Mouse (Mus musculus) spleen, adult 10 weeks (tissue): ENCODE measurements around the gene Tmem223. TPM values are rescaled to one million over a fixed set of nuclear protein-coding genes. Genes with fewer than 3 reads are reported as not detected.

Source experiments
- polyA plus RNA-seq: library from polyadenylated mRNA; stranded (reverse); fragments of 350-450 nt; fragmentation: Illumina TruSeq; extraction: RNeasy Lipid Tissue Mini Kit (QIAGEN cat#74804); gene quantifications from one replicate; pipeline ENCODE4 v1.2.3, GENCODE M21; 2015; ENCODE audit warnings: low replicate concordance; ENCODE audit not compliant: insufficient read depth

Gene Tmem223
- polyA plus RNA-seq = 36.9 TPM

DNA sequence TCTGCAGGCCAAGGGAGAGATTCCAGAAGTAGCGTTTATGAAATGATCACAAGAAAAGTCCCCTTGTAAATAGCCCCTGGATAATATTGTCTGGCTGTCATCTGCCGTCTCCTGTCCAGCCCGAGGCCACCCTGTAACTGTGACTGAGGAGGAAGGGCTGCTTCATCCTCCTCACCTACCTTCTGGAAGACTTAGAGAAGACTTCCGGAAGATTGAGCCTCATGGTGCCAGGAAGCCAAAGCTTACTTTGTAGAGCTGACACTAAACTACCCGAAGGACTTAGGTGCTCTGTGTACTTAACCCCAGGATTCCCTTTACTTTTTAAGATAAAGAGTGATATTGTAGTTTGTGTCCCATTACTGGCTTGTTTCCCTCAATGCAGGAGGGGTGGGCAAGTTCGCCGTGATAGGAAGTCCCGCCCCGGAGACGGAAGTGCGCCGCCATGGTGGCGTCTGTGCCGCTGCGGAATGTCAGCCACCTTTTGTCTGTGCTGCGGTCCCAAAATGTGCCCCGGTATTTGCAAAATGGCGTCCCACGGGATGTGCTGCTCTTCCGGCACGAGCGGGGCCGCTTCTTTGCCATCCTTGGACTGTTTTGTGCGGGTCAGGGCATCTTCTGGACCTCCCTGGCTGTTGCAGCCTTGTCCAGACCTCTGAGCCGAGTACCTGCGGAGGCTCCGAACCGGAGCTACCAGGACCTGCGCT lies at the start of gene Tmem223:
Gene Tmem223, plus strand, starts transcription at position 430 of the 704 bp plus-strand sequence.

DNA sequence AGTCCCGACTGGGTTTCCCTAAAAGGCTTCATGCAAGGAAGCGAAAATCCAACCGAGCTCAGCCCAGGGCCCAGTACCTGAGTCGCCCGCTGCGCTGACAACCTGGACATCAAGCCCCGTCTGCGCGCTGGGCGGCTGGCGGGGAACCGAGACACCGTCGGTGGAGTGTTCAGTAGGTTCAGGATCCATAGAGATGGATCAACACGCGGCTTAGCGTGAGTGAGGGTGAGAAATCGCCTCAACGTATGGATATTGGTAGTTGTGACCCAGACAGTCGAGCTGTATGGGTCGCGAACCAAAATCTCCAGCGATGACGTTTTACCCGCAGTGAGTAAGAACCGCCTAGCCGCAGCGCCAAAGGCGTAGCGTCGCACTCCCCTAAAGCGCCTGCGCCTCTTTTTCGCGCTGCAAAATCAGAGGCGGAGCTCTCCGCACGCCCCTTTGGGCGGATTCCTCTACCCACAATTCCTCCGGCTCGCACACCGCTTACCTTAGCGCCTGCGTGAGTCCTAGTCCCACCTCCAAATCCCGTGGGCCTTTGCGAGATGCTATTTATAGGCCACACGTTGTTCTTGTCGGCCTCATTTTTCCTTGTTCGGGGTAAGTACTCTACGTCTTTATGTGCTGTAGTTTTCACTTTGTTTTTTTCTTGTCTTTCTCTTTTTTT lies 47.8 kb upstream of the Tmem223 start, which contains the start of gene Slc3a2:
Gene Slc3a2, minus strand, starts transcription at position 463 of the 667 bp plus-strand sequence.

DNA sequence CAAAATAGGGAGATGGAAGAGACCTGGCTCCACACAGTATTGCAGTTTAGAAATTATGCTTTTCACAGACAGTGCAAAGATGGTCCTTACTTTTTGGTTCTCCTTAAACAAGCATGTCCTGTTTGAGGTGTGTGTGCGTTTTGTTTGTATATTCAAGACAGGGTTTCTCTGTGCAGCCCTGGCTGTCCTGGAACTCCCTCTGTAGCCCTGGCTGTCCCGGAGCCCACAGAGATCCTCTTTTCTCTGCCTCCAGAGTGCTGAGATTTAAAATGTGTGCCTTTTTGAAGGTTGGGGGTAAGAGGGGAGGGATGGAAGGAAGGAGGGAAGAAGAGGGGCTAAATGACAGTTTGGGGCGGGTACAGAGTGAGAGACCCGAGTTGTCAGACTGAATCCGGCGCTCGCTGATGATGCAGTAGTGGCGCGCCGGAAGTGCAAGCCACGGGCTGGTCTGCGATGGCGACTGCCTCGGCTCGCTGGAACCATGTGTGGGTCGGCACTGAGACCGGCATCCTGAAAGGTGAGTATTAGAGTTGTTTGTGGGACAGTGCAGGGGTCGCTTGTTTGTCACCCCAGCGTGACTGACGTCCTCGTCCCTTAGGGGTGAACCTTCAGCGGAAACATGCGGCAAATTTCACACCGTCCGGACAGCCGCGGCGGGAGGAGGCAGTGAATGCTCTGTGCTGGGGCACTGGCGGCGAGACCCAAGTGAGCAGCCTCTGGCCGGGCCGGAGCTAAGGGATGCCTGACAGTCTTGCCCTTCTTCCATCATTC lies 35.2 kb upstream of the Tmem223 start, which contains the start of gene Wdr74:
Gene Wdr74, plus strand, starts transcription at position 439 of the 771 bp plus-strand sequence.

DNA sequence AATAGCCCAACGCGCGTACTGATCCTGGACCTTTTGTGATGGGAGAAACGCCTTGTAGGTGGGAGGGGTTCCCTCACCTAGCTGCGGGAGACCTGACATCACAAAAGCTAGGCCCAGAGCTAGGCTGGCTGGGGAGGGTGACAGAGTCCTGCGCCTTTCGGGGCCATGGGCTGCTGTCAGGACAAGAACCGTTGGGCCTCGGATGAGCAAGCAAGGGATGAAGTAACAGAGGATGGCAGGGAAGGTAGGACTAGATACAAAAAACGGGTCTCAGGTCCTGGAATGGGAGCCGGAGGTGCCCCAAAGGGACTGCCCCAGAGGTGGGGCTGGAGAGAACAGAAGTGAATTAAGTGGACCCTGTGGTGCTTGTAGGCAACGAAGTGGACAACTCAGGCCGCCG lies 30.2 kb upstream of the Tmem223 start, which contains the start of gene 1700092M07Rik:
Gene 1700092M07Rik, plus strand, starts transcription at position 116 of the 400 bp plus-strand sequence.

DNA sequence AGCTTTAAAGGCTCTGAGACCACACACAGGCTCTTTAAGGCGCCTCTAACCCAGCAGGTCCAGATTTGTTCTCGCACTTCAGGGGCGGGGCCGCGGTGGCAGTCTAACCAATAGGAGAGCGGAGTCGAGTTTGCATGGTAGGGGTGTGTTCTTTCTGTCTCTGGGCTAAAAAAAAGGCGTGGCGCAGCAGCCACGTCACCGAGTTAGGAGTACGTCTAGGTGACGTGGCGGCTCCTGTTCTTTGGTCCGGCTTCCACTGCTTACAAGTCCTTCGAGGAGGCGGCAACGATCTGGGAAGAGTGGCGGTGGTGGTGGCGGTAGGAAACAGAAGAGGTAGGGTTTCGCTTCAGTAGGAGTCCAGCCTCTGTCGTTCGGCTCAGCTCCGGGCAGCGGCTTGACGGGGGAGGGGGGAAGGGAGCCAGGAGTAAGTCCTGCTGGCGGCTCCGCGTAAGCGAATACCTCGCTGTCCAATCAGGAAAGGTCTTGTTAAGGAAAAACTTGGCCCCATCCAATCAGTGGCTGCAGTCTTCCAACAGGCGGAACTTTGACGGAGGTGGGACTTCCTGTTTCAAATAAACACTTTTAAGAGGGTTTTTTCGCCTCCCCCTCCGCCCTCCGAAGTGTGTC lies 29.4 kb upstream of the Tmem223 start, which contains the start of gene Stx5a:
Gene Stx5a, plus strand, starts transcription at position 171 of the 627 bp plus-strand sequence.

DNA sequence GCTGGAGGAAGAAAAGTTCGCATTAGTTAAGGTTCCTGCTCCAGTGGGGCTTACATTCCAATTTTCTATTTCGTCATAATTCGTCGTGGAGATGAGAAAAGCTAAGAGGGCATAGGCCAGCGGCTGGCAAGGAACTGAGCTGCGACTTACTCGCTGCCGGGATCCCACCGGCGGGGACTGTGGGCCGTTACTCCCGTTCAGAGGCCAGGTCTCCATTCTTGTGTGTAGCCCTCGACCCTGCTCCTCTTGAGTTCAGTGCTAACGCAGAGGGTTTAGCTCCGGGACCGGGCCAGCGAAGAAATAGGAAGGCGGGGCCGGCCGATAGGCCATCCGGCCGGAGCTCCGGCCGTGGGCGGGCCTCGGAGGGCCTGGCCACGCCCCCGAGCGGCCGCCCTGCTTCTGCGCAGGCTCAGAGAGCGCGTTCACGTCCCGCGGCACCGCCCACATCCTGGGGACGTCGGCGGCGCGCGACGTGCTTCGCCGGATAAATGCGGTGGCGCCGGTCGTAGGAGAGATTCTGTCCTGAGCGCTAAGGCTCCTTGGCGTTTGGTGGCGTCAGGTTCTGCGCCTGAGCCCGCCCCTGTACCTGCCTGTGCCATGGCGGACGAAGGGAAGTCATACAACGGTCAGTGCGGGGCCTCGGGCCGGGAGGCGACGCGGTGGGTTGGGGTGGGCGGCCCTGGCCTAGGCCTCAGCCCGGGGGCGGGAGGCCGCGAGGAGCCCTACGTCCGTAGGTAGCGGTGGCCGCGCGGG lies 14.0 kb upstream of the Tmem223 start, which contains the start of gene Nxf1:
Gene Nxf1, plus strand, starts transcription at position 439 of the 753 bp plus-strand sequence.

DNA sequence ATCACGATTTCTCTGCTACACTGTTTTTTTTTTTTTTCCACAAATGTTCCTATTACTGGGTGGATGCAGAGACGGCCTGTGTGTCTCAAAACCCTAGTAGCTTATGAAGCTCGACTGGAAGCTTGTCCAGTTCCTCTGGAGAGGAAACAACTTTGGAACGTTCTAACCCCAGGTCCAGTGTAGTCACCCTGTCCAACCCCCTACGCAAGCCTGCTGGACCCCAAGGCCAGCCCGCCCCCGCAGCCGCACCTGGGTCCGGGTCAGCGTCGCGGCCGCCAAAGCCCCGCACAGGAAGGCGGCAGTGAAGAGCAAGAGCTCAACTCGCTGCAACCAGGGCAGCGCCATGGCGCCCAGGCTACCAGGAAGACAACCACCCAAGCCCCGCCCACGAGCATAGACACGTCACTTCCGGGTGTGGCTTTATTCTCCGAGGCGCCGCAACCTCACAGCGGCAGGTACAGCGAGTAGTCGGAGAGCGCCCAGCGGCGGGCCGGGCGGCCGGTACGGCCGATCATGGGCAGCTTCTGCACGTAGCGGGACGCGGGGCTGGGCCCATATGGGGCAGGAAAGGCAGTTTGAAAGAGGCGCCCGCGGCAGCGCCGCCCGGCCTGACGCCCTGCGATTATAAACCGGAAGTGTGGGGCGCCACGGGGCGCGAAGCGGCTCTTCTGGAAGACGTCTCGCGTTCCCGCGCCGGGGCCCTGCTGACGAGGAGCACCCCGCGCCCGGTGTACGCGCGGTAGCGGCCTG lies 3.5 kb downstream of the Tmem223 start, which contains the start of gene Tmem179b:
Gene Tmem179b, minus strand, starts transcription at position 382 of the 750 bp plus-strand sequence.

DNA sequence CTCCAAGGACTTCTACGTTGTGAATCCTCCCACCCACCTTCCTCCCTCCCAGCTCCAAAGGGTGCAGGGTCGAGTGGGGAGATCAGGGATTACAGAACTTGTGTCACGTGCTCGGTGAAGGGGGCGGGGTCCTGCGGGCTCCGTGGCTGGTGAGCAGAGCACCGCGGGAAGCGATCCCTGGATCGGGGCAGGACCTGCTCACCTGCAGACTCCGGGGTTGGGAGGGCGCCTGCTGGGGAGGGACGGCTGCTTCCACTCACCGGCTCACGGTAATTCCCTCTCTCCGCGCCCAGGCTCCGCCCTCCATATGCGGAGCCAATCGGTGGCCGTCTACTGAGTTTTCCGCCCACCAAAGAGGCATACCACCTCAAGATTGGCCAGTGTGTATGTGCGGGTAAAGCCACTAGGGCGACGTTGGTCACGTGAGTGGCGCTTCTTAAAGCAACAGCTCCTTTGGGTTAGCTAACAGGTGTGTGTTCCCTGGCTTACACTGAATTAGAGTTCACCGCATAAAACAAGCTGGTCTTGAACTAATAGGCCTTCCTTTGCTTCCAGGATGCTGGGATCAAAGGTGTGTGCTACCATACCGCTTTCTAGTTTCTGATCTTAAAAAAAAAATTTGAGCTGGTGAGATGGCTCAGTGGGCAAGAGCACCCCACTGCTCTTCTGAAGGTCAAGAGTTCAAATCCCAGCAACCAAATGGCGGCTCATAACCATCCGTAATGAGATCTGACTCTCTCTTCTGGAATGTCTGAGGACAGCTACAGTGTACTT lies 15.4 kb downstream of the Tmem223 start, which contains the start of gene Taf6l:
Gene Taf6l, minus strand, starts transcription at position 410 of the 774 bp plus-strand sequence.

DNA sequence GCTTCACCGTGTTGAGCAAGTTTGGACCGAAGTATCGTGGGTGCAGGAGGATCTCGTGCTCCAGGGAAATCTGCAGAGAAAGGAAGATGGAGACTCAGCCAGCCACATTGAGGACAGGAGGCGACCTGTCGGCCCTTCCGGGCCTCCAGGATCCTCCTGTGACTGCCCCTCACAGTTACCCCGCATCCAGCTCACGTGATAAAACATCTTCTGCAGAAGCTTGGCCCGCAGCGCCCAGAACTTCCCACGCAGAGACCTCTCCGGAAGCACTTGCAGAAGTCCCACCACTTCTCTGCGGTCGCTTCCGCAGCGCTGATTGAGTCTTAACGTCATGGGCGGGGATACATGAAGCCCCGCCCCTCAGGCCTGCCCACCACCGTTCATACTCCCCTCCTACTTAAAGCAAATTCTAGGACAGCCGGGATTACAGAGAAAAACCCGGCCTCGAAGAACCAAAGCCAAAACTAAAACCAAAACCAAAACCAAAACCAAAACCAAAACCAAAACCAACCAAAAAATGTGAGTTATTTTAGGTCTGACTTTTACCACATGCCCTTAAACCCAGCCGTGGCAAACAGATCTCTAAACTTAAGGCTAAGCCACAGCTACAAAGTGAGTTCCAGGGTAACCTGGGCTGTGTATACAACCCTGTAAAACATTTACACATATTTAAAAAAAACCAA lies 27.6 kb downstream of the Tmem223 start, which contains the start of gene Polr2g:
Gene Polr2g, minus strand, starts transcription at position 314 of the 683 bp plus-strand sequence.

DNA sequence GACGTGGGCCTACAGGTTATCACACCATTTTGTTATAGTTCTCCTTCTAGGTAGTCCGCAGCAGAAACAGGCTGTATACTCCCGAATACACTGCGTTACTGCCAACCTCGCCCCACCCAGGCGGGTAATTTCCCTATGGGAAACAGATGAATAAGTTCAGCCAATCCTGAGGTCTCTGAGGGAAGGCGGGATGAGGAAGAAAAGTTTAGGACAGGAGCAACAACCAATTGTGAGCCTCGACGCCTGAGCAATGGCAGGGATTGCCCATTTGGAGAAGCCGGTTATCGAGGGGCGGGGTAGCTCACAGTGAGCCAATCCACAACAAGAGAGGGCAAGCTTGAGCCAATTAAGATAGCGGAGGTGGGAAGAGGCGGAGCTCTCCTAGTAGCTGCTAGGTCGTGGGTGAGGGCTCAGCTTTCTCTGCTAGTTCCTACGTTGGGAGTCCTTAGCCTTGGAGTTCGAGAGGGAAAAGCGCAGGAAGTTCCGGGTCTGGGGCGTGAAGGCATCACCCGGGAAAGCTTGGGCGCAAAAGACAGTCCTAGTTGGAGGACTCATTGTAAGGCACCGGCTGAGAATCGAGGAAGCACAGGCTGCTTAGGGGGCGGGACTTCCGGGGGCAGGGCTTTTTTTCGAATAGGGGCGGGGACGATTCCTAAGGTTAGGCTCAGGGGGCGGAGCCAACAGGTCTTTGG lies 31.5 kb downstream of the Tmem223 start, which contains the start of gene Zbtb3:
Gene Zbtb3, plus strand, starts transcription at position 426 of the 692 bp plus-strand sequence.

DNA sequence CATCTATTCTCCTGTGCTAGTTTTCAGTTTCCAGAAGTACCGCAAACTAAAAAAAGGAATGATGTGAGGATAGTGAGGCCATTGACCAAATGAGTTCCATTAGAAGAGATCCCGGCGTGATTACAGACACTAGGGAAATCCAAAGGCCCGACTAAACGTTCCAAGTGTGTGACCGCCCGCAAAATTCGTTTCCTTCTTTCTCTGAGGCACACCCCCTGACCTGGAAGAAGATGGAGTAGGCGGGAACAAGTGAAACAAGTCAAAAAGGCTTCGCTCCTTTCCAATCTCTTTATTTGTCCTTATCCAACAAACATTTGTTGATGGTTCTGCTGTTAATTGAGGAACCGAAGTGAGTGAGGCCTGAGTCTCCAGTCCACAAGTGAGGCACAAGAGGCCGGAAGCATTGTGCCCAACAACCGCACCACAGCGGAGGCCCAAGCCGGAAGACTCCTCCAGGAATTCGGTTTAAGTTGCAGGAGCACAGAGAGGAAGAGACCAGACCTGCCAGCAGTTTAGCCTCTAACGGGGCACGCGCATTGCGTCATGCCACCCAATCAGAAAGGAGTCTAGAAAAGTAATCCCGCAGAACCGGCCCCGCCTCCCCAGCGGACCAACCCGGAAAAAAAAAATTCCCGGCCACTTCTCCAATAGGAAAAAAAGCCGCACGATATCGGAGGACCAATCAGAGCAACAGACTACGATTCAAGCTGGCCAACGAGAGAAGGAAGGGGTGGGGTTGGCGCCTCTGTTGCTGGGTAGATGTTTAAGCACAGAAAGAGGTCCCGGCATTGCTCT lies 48.2 kb downstream of the Tmem223 start, which contains the start of gene Ttc9c:
Gene Ttc9c, minus strand, starts transcription at position 533 of the 795 bp plus-strand sequence.

DNA sequence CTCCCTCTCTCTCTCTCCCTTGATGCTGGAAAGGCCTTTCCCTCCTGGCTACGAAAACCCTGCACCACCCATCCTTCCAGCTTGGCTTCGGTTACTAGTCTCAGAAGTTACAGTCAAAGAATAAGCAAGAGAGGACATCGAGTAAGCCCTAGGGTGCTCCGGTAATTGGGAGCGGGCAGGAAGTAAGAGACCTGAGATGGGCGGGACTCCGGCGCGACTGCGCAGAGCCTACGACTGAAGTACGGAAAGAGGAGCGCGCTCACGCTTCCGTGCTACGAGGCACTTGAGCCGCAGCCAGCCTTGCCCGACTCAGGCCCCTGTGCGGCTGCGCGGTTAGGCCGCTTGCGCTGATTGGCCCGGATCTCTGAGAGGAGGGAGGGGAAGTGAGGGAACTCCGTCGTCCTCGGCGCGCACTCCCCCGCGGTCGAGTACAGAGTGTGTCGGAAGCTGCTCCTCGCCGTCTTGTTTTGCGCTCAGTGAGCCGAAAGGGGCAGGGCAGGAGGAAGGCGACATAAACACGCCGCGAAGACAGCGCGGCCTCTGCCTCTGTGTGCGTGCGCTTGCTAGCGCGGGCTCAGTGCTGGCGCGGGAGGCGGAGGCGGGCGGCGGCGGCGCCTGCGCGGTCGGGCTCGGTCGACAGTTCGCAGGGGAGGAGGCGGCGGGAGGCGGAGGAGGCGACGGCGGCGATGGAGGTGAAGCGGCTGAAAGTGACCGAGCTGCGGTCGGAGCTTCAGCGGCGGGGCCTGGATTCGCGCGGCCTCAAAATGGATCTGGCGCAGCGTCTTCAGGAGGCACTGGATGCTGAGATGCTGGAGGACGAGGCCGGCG lies 49.0 kb downstream of the Tmem223 start, which contains the start of gene Hnrnpul2:
Gene Hnrnpul2, plus strand, starts transcription at position 415 of the 828 bp plus-strand sequence.

